Mouse (Mus musculus) midbrain, embryonic 10.5 days (tissue): ENCODE measurements around the gene Ylpm1. TPM values are rescaled to one million over a fixed set of nuclear protein-coding genes. Genes with fewer than 3 reads are reported as not detected.

ENCODE experiments used
- polyA plus RNA-seq: library from polyadenylated mRNA; unstranded; fragments of >200 nt; fragmentation: Nextera tagmentation; extraction: Ambion mirVana; gene quantifications from 2 replicates; pipeline ENCODE4 v1.2.1, GENCODE M21; 2016

Ylpm1 gene
- polyA plus RNA-seq, 1 experiment from 2014 or later: 30.9 TPM

Other genes starting within 250 kb of the Ylpm1 start
- gene Npc2, start 223.2 kb upstream of the Ylpm1 start, polyA plus RNA-seq: 82.7 and 93.0 TPM in 2 replicates
- 162 and 190 TPM in 2 replicates for gene Isca2, start 223.1 kb upstream of the Ylpm1 start, polyA plus RNA-seq
- gene Ltbp2, start 119.8 kb upstream of the Ylpm1 start, polyA plus RNA-seq: 0.11 and 0.22 TPM in 2 replicates
- gene Fcf1, start 25.4 kb upstream of the Ylpm1 start, polyA plus RNA-seq: 169 and 182 TPM in 2 replicates
- gene Arel1, start 25.4 kb upstream of the Ylpm1 start, polyA plus RNA-seq: 16.0 and 20.8 TPM in 2 replicates
- 2.3 and 3.5 TPM in 2 replicates for gene Prox2, start 114.4 kb downstream of the Ylpm1 start, polyA plus RNA-seq
- gene Dlst, start 114.5 kb downstream of the Ylpm1 start, polyA plus RNA-seq: 110 and 111 TPM in 2 replicates
- 1.7 and 2.6 TPM in 2 replicates for gene Rps6kl1, start 154.9 kb downstream of the Ylpm1 start, polyA plus RNA-seq
- gene Pgf, start 181.5 kb downstream of the Ylpm1 start, polyA plus RNA-seq: 2.9 and 3.9 TPM in 2 replicates
- gene Eif2b2, start 223.2 kb downstream of the Ylpm1 start, polyA plus RNA-seq: 120 and 121 TPM in 2 replicates